Mouse (Mus musculus) heart, adult 2 months (tissue): ENCODE data around the gene Mark4. TPM values are rescaled to one million over a fixed set of nuclear protein-coding genes. Genes with fewer than 3 reads are reported as not detected.

Experiments used
- DNase-seq, 2 experiments: peaks; one replicate each; pipeline ENCODE4 v3.0.0; 2021
- H3K27ac ChIP-seq: fragments of 200-600 bp; 2 replicates; pipeline ENCODE4 v1.8.1; 2022
- H3K27me3 ChIP-seq: fragments of 200-500 bp; 2 replicates; pipeline ENCODE4 v1.6.1; 2012; ENCODE audit warnings: mild to moderate bottlenecking, low read length, inconsistent platforms, mixed read lengths; ENCODE audit not compliant: control insufficient read depth, insufficient read depth
- H3K36me3 ChIP-seq: fragments of 200-500 bp; 2 replicates; pipeline ENCODE4 v1.6.1; 2012; ENCODE audit warnings: low read length, inconsistent platforms; ENCODE audit not compliant: control insufficient read depth, insufficient read depth
- H3K4me1 ChIP-seq: fragments of 200-500 bp; 2 replicates; pipeline ENCODE4 v1.6.1; 2011; ENCODE audit warnings: low read length; ENCODE audit not compliant: control insufficient read depth, insufficient read depth
- H3K4me3 ChIP-seq: fragments of 200-600 bp; 2 replicates; pipeline ENCODE4 v1.8.1; 2022
- H3K79me2 ChIP-seq: fragments of 200-500 bp; replicated peaks from 2 replicates; pipeline ENCODE4 v1.6.1; 2012; ENCODE audit warnings: mild to moderate bottlenecking, inconsistent platforms, low read length, moderate library complexity, mixed read lengths; ENCODE audit not compliant: control insufficient read depth, insufficient read depth
- H3K9ac ChIP-seq: fragments of 200-500 bp; 2 replicates; pipeline ENCODE4 v1.6.1; 2012; ENCODE audit warnings: low read depth, mild to moderate bottlenecking, control low read depth, inconsistent platforms, low read length, mixed read lengths
- CTCF ChIP-seq: fragments of 200-600 bp; IDR thresholded peaks from 2 replicates; pipeline ENCODE4 v1.8.1; 2022; ENCODE audit warnings: antibody characterized with exemption, mild to moderate bottlenecking, moderate library complexity
- EP300 ChIP-seq: fragments of 200-500 bp; IDR thresholded peaks from 2 replicates; pipeline ENCODE4 v1.6.1; 2011; ENCODE audit warnings: low read depth, low read length, control low read depth; ENCODE audit not compliant: insufficient read depth
- POLR2A ChIP-seq: fragments of 200-500 bp; IDR thresholded peaks from 2 replicates; pipeline ENCODE4 v1.6.1; 2011; ENCODE audit warnings: mild to moderate bottlenecking, low read depth, low read length, control low read depth; ENCODE audit not compliant: insufficient read depth
- WGBS: fragments of 180-500 bp; shearing (Covaris S2); methylation state at CpG from one replicate; pipeline ENCODE4 v1.1.7; 2018; 5-methylcytosine and 5-hydroxymethylcytosine counted together
- intact Hi-C: fragments of 180-260 bp; cut with DNase I; formaldehyde crosslinking; loops from one replicate; pipeline ENCODE4 v1.15.1; 2025
- polyA plus RNA-seq: library from polyadenylated mRNA; depleted of rRNA; stranded (reverse); fragments of >200 nt; gene quantifications from 2 replicates; pipeline ENCODE4 v1.2.3, GENCODE M21; 2012
- total RNA-seq, 2 experiments: library from RNA; stranded (reverse); gene quantifications; 2 replicates each; pipeline ENCODE4 v1.2.3; 2021

Gene Mark4
- total and polyA plus RNA-seq, 3 experiments = 11.8 to 27.2 (median 22.4) TPM

DNA sequence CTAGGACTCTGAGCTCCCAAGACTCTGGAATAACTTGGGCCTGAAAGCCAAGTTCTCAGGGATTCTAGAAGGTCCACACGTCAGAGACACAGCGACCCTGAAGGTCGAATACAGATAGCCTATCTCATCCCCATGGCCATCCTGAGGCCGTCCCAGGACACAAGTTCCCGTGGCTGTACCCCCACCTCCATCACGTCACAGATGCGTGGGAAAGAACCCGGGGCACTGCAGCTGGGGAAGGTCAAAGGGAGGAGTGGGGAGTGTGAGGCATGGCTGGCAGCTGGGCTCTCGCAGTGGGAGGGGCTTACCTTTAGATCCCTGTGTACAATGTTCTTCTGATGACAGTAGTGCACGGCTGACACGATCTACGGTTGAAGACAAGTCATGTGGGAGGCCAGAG, 13.8 kb downstream of the Mark4 start:
- Histone ChIP-seq H3K27me3 (no peaks in the 10 kb centered on the region), H3K36me3 (no peaks in the 10 kb centered on the region; the same call in 1 of the 2 replicates), H3K27ac (no peak overlapping the region), H3K79me2 (no peaks in the 10 kb centered on the region), H3K9ac (no peak overlapping the region), H3K4me3 (no peak overlapping the region), H3K4me1 (peaks cover 2% of the 10 kb centered on the region; the same call in 1 of the 2 replicates)
- TF ChIP-seq EP300 (no peak), CTCF (no peak), POLR2A (no peak)
- whole genome bisulfite sequencing = 71% methylated on average over 12 of the region's 12 CpGs
- intact Hi-C loops = no loop called here
- DNase-seq = no peak

DNA sequence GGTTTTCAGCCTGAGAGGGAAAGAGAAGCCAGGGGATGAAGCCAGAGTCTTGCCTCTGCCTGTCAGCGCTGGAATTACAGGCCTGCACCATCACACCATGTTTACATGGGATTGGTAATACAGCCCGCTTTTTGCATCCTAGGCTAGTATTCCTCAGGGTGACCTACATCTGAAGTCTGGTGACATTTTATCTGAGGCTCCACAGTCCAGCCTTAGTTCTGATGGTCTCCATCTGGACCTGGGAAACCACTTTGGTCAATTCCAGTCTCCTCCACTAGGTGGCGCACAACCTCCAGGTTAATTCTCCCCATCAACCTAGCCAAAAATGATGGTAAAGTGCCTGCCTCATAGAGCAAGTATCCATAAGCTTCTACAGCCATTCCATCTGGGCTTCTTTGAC, 15.3 kb downstream of the Mark4 start:
- 39% methylated on average over 3 of the region's 3 CpGs for WGBS
- H3K27me3 ChIP-seq = no peaks in the 10 kb centered on the region
- H3K79me2 ChIP-seq = no peaks in the 10 kb centered on the region
- H3K9ac ChIP-seq = no peak overlapping the region
- no peaks in the 10 kb centered on the region; the same call in 1 of the 2 replicates for H3K36me3 ChIP-seq
- H3K27ac ChIP-seq = no peak overlapping the region
- DNase-seq = peak; percentile 77 to 87
- intact Hi-C loops = no loop called here
- TF ChIP-seq CTCF = no peak; the same call in 1 of the 2 replicates
- TF ChIP-seq POLR2A = no peak
- peak; percentile 76; the same call in 1 of the 2 replicates for TF ChIP-seq EP300
- H3K4me1 ChIP-seq = peaks cover 2% of the 10 kb centered on the region; the same call in 1 of the 2 replicates
- H3K4me3 ChIP-seq = no peak overlapping the region

DNA sequence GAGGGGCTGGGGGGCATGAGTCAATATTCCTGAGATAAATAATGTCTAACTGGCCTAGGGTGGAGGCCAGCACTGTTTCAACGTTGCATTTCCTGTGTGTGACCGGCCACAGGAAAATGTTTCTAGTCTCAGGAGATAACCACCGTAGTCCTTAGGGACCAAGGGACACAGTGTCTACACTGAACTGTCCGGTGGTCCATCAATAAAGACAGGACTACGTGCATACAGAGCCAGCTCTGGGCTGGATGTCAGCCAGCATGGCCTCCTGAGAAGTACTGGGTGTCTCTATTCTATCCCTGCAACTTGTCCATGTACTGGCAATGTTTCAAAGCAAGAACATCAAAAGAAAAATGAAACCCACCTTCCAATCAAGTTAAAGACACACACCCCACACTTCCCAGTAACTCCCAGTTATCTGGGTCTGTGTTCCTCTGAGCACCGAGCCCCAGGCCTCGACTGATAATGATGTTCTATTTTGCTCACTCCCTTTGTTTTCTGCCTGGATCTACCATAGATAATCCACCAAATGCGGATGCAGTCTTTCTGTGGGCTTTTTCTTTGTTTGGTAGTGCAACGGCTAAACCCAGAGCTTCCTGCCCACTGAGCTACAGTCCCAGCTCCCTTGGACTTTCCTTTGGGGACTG, 17.1 kb downstream of the Mark4 start:
- intact Hi-C loops = no loop called here
- no peak overlapping the region for H3K27ac ChIP-seq

DNA sequence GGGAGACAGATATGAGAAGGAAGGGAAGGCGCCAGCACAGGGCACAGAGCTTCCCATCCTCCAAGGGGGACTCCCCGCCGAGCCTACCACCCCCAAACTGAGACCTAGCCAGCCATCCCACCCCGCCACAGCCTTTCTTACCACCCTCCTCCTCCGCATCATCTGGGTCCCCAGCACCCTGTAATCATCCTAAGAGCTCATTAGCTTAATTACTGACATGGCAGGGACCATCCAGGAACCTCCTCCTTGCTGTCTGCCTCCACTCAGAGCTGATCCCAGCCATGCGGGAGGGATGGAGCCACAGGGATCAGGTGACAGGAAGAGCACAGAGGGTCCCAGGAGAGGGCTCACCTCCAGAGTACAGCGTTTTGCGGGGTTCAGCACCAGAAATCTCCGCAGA, 21.6 kb downstream of the Mark4 start:
- no peaks in the 10 kb centered on the region for H3K79me2 ChIP-seq
- TF ChIP-seq EP300 = no peak
- no peak for TF ChIP-seq CTCF
- TF ChIP-seq POLR2A = no peak
- WGBS = 84% methylated on average over 9 of the region's 9 CpGs
- H3K27ac ChIP-seq = no peak overlapping the region
- no peaks in the 10 kb centered on the region; the same call in 1 of the 2 replicates for H3K36me3 ChIP-seq
- H3K4me1 ChIP-seq = peaks cover 2% of the 10 kb centered on the region; the same call in 1 of the 2 replicates
- intact Hi-C loops = no loop called here
- no peak for DNase-seq
- no peak overlapping the region for H3K9ac ChIP-seq
- no peak overlapping the region for H3K4me3 ChIP-seq
- H3K27me3 ChIP-seq = no peaks in the 10 kb centered on the region

More for the DNA sequence above, 17.1 kb downstream of the Mark4 start:
- DNase-seq = no peak
- H3K36me3 ChIP-seq = no peaks in the 10 kb centered on the region; the same call in 1 of the 2 replicates
- TF ChIP-seq CTCF (no peak), POLR2A (no peak), EP300 (no peak)
- no peak overlapping the region for H3K4me3 ChIP-seq
- WGBS = 42% methylated on average over 9 of the region's 9 CpGs
- H3K79me2 ChIP-seq = no peaks in the 10 kb centered on the region
- H3K27me3 ChIP-seq = no peaks in the 10 kb centered on the region
- no peak overlapping the region for H3K9ac ChIP-seq
- H3K4me1 ChIP-seq = peaks cover 2% of the 10 kb centered on the region; the same call in 1 of the 2 replicates

DNA sequence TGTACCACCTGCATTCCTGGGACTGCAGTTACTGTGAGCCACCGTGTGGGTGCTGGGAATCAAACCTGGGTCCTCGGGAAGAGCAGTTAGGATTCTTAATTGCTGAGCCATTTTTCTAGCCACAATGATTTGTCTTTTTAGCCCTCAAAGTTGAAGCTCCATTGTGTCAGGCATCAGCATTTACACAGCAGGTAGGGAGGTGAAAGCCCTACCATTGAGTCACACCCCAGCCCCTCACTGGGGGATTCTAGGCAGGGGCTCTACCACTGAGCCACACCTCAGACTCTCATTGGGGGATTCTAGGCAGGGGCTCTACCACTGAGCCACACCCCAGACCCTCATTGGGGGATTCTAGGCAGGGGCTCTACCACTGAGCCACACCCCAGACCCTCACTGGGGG, 22.3 kb downstream of the Mark4 start:
- Histone ChIP-seq H3K36me3 (no peaks in the 10 kb centered on the region), H3K4me1 (no peaks in the 10 kb centered on the region), H3K27me3 (no peaks in the 10 kb centered on the region), H3K79me2 (no peaks in the 10 kb centered on the region), H3K9ac (no peak overlapping the region), H3K27ac (no peak overlapping the region), H3K4me3 (no peak overlapping the region)
- DNase-seq = no peak
- no peak for TF ChIP-seq POLR2A
- no peak for TF ChIP-seq EP300
- no peak for TF ChIP-seq CTCF
- intact Hi-C loops = no loop called here
- 100% methylated on average over 2 of the region's 2 CpGs for WGBS

DNA sequence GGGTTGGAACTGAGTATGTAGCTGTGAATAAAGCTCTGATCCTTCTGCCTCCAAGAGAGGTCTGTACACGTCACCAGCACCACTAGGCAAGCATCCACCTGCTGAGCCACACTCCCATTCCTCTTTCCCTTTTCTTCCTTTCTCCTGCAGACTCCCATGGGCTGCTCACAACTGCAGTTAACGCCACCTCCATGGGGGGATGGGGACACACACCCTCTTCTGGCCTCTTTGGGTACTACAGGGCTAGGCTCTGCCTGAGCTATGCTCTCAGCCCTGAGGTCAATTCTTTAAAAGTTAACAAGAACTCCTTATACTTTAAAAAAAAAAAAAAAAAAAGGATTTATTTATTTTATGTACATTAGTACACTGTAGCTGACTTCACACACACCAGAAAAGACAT, 26.1 kb downstream of the Mark4 start:
- WGBS = 98% methylated on average over 2 of the region's 2 CpGs
- Histone ChIP-seq H3K9ac (no peak overlapping the region), H3K36me3 (no peaks in the 10 kb centered on the region), H3K79me2 (no peaks in the 10 kb centered on the region), H3K27me3 (no peaks in the 10 kb centered on the region), H3K4me1 (no peaks in the 10 kb centered on the region), H3K27ac (no peak overlapping the region), H3K4me3 (no peak overlapping the region)
- intact Hi-C loops = no loop called here
- no peak for DNase-seq
- TF ChIP-seq POLR2A (no peak), CTCF (peak; percentile 44)
